In genomic region chr4:31964194-31964875, GRCm38 (mm10) we compare ENCODE assay signal across 7 mouse cellular contexts. TPM values are rescaled to one million over a fixed set of nuclear protein-coding genes. Genes with fewer than 3 reads are reported as not detected.
DNase-seq lines count a peak whose midpoint lies in the region; ATAC-seq and TF ChIP-seq lines count a peak whose summit lies in the region.

No protein-coding gene starts in this region.

- H3K9me3 ChIP-seq in embryonic facial prominence, embryonic 10.5 days, result no peaks in the 10 kb centered on the region
- H3K9me3 ChIP-seq in hindbrain, embryonic 13.5 days, result no peaks in the 10 kb centered on the region

- peak; percentile 69; the same call in 1 of the 2 replicates for ATAC-seq in hindbrain, embryonic 13.5 days (ENCODE audit: low FRiP score)
- 0 out of 2 replicates have a peak, but pooled peaks have one; percentile 10 for ATAC-seq in megakaryocyte, adult 5-6 weeks (ENCODE audit: poor library complexity, severe bottlenecking)

- peak overlapping the region; percentile 88 for H3K9ac ChIP-seq in hindbrain, embryonic 13.5 days

- WGBS in lung, adult 2 months, result under 1% methylated on average over 46 of the region's 47 CpGs
- under 1% methylated on average over 47 of the region's 47 CpGs for WGBS in embryonic facial prominence, embryonic 10.5 days
- WGBS in hindbrain, embryonic 13.5 days, result under 1% methylated on average over 47 of the region's 47 CpGs

- peak overlapping the region; percentile 65 for H3K4me2 ChIP-seq in hindbrain, embryonic 13.5 days

- TF ChIP-seq POLR2A in lung, adult 2 months (IDR thresholded peaks at IDR 0.05; ENCODE audit: borderline replicate concordance, extremely low read depth, low read depth, low read length), result no peak

- H3K4me1 ChIP-seq in lung, adult 2 months (ENCODE audit: control insufficient read depth, insufficient read depth, low read length), result peaks cover 5% of the 10 kb centered on the region
- H3K4me1 ChIP-seq in embryonic facial prominence, embryonic 10.5 days, result peaks cover 23% of the 10 kb centered on the region
- peaks cover 27% of the 10 kb centered on the region for H3K4me1 ChIP-seq in hindbrain, embryonic 13.5 days (replicated peaks)

- peak overlapping the region; percentile 88 for H3K4me3 ChIP-seq in lung, adult 2 months (replicated peaks; ENCODE audit: extremely low read depth, low read depth, low read length)
- H3K4me3 ChIP-seq in embryonic facial prominence, embryonic 10.5 days, result peak overlapping the region; percentile 88
- H3K4me3 ChIP-seq in hindbrain, embryonic 13.5 days, result peak overlapping the region; percentile 78

- DNase-seq in lung, adult 2 months, result no peak
- no peak for DNase-seq in lung, postnatal 25 days (ENCODE audit: low spot score)
- DNase-seq in embryonic facial prominence, embryonic 10.5 days (ENCODE audit: low spot score), result no peak
- DNase-seq in adrenal gland, postnatal 25 days, result no peak
- DNase-seq in yolk sac, embryonic 10.5 days (ENCODE audit: low spot score), result no peak

- no peaks in the 10 kb centered on the region for H3K36me3 ChIP-seq in embryonic facial prominence, embryonic 10.5 days (replicated peaks)
- H3K36me3 ChIP-seq in hindbrain, embryonic 13.5 days, result no peaks in the 10 kb centered on the region

- no peaks in the 10 kb centered on the region for H3K27me3 ChIP-seq in embryonic facial prominence, embryonic 10.5 days (replicated peaks; ENCODE audit: low read depth, poor library complexity, severe bottlenecking)
- H3K27me3 ChIP-seq in hindbrain, embryonic 13.5 days, result no peaks in the 10 kb centered on the region

- H3K27ac ChIP-seq in embryonic facial prominence, embryonic 10.5 days (replicated peaks), result peak overlapping the region; percentile 98
- H3K27ac ChIP-seq in hindbrain, embryonic 13.5 days, result peak overlapping the region; percentile 99

- no peak for TF ChIP-seq CTCF in lung, adult 2 months (IDR thresholded peaks at IDR 0.05; ENCODE audit: insufficient read depth, low read length)

RNA-seq across cellular contexts. Expression of gene Map3k7, which starts 0.4 kb away (rescaled TPM):
- polyA plus RNA-seq in lung, adult 2 months (2012; rRNA removed), result 30.1 and 44.3 TPM in 2 replicates
- polyA plus RNA-seq in embryonic facial prominence, embryonic 10.5 days (2016; fragmentation: Nextera tagmentation; extraction: Ambion mirVana), result 44.3 and 48.8 TPM in 2 replicates
- polyA plus RNA-seq in hindbrain, embryonic 13.5 days (2015; fragmentation: Nextera tagmentation; extraction: Ambion mirVana), result 28.5 and 29.1 TPM in 2 replicates
- 35.8 and 39.5 TPM in 2 replicates for total RNA-seq in megakaryocyte, adult 5-6 weeks (2015)
- 30.7 and 40.8 TPM in 2 replicates for total RNA-seq in megakaryocyte, adult 5-6 weeks (2017)
- 49.8 and 54.5 TPM in 2 replicates for total RNA-seq in adrenal gland, postnatal 25 days (2021)
